Mouse (Mus musculus) c-Kit-positive CD71-positive TER-119-negative erythroid progenitor cells, embryonic 14.5 days (primary cell): ENCODE results near the gene Glp1r.

ENCODE experiments used
- DNase-seq: peaks from one replicate; pipeline ENCODE4 v3.0.0-alpha.2; 2013; ENCODE audit warnings: low read depth

Glp1r gene

GRCm38 (mm10) chr17:30901627-30902026, at the start of gene Glp1r:
Glp1r (plus strand) TSS chr17:30901817.
- no peak for DNase-seq

- no peak for DNase-seq
These were observed 49.3 kb upstream of the Glp1r start for GRCm38 (mm10) chr17:30852345-30852744.

GRCm38 (mm10) chr17:30857347-30857746, 44.3 kb upstream of the Glp1r start:
- DNase-seq, result no peak

GRCm38 (mm10) chr17:30858586-30859259, 42.9 kb upstream of the Glp1r start:
- no peak for DNase-seq

GRCm38 (mm10) chr17:30859989-30860585, 41.5 kb upstream of the Glp1r start:
- DNase-seq, result no peak

GRCm38 (mm10) chr17:30860606-30861005, 41.0 kb upstream of the Glp1r start:
- DNase-seq, result no peak

- DNase-seq, result no peak
These were observed 35.3 kb upstream of the Glp1r start for GRCm38 (mm10) chr17:30866281-30866680.

GRCm38 (mm10) chr17:30866966-30867365, 34.7 kb upstream of the Glp1r start:
- no peak for DNase-seq

GRCm38 (mm10) chr17:30871040-30871439, 30.6 kb upstream of the Glp1r start:
- DNase-seq, result no peak

- no peak for DNase-seq
These were observed 27.3 kb upstream of the Glp1r start for GRCm38 (mm10) chr17:30874276-30874675.

GRCm38 (mm10) chr17:30877456-30877855, 24.2 kb upstream of the Glp1r start:
- no peak for DNase-seq

- no peak for DNase-seq
These were observed 23.0 kb upstream of the Glp1r start for GRCm38 (mm10) chr17:30878626-30879025.

- no peak for DNase-seq
These were observed 21.2 kb upstream of the Glp1r start for GRCm38 (mm10) chr17:30880391-30880790.

GRCm38 (mm10) chr17:30881001-30881400, 20.6 kb upstream of the Glp1r start:
- DNase-seq, result no peak

- no peak for DNase-seq
These were observed 19.4 kb upstream of the Glp1r start for GRCm38 (mm10) chr17:30882206-30882605.

- DNase-seq, result no peak
These were observed 18.1 kb upstream of the Glp1r start for GRCm38 (mm10) chr17:30883534-30883933.

GRCm38 (mm10) chr17:30892086-30892485, 9.5 kb upstream of the Glp1r start:
- DNase-seq, result no peak

- DNase-seq, result no peak
These were observed 8.9 kb upstream of the Glp1r start for GRCm38 (mm10) chr17:30892730-30893129.

GRCm38 (mm10) chr17:30897075-30897474, 4.5 kb upstream of the Glp1r start:
- DNase-seq, result no peak

GRCm38 (mm10) chr17:30904096-30904495, 2.5 kb downstream of the Glp1r start:
- no peak for DNase-seq

GRCm38 (mm10) chr17:30907577-30907976, 6.0 kb downstream of the Glp1r start:
- no peak for DNase-seq

- no peak for DNase-seq
These were observed 9.5 kb downstream of the Glp1r start for GRCm38 (mm10) chr17:30910866-30911731.

- DNase-seq, result no peak
These were observed 10.1 kb downstream of the Glp1r start for GRCm38 (mm10) chr17:30911732-30912088.
